Mouse (Mus musculus): ENCODE data around the gene Yju2. TPM values are rescaled to one million over a fixed set of nuclear protein-coding genes. Genes with fewer than 3 reads are reported as not detected.
"Not testable (repeated sequence)": the region's sequence is repeated elsewhere in the genome, so short reads cannot be mapped to it uniquely, and the experiment has no call there.

Gene Yju2
- total and polyA plus RNA-seq, 2 experiments = 3.4 to 3.6 TPM

GRCm38 (mm10) chr17:55944866-55945682, 13.8 kb upstream of the Yju2 start:
- WGBS = under 1% methylated on average over 56 of the region's 56 CpGs
- not testable (repeated sequence) for H3K27me3 ChIP-seq (ENCODE audit: control insufficient read depth, insufficient read depth, low read length); H3K79me2 ChIP-seq (ENCODE audit: control insufficient read depth, insufficient read depth, low read length); H3K4me1 ChIP-seq (ENCODE audit: control insufficient read depth, insufficient read depth, low read length)
- H3K36me3 ChIP-seq (ENCODE audit: control insufficient read depth, insufficient read depth, low read length) = peaks cover 11% of the 10 kb centered on the region
- peak overlapping the region; percentile 81 for H3K27ac ChIP-seq (replicated peaks; ENCODE audit: insufficient read depth, low read depth, low read length)
- DNase-seq (ENCODE audit: extremely low read depth, low read depth, low spot score) = peak; percentile 83
- TF ChIP-seq POLR2A (IDR thresholded peaks at IDR 0.05; ENCODE audit: extremely low read depth, insufficient read depth, low read length) = peak; percentile 80
- peak overlapping the region; percentile 79 for H3K9ac ChIP-seq (ENCODE audit: low read depth, low read length)
- peak overlapping the region; percentile 57 for H3K4me3 ChIP-seq (ENCODE audit: insufficient read depth, low read depth, low read length)

DNA sequence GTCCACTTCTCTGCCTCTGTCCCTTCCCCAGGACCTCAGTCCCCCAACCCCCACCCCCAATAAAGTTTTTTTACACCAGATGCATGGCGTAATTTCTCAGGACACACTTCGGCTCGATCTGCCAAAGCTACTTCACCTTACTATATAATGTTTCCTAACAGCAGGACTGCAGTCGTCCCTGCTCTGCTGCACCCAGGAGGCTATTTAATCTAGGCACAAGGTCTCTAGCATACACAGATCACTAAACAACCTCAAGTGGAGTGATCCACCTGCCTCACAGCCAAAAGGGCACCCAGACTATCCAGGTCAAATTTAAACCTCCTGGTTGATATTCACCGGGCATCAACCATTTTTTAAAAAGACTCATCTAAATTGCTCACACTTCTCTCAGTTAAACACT, 13.2 kb upstream of the Yju2 start:
- Histone ChIP-seq H3K27me3 (ENCODE audit: control insufficient read depth, insufficient read depth, low read length) (no peaks in the 10 kb centered on the region), H3K36me3 (ENCODE audit: control insufficient read depth, insufficient read depth, low read length) (peaks cover 9% of the 10 kb centered on the region), H3K27ac (replicated peaks; ENCODE audit: insufficient read depth, low read depth, low read length) (peak overlapping the region; percentile 43), H3K79me2 (ENCODE audit: control insufficient read depth, insufficient read depth, low read length) (no peaks in the 10 kb centered on the region; the same call in 1 of the 2 replicates), H3K4me3 (ENCODE audit: insufficient read depth, low read depth, low read length) (peak overlapping the region; percentile 57; the same call in 1 of the 2 replicates), H3K9ac (ENCODE audit: low read depth, low read length) (peak overlapping the region; percentile 44), H3K4me1 (ENCODE audit: control insufficient read depth, insufficient read depth, low read length) (peaks cover 1% of the 10 kb centered on the region; the same call in 1 of the 2 replicates)
- TF ChIP-seq CTCF (IDR thresholded peaks at IDR 0.05; ENCODE audit: low read depth, low read length) (no peak), POLR2A (IDR thresholded peaks at IDR 0.05; ENCODE audit: extremely low read depth, insufficient read depth, low read length) (no peak)
- WGBS = 10% methylated on average over 5 of the region's 5 CpGs
- peak; percentile 35 for DNase-seq (ENCODE audit: extremely low read depth, low read depth, low spot score)

DNA sequence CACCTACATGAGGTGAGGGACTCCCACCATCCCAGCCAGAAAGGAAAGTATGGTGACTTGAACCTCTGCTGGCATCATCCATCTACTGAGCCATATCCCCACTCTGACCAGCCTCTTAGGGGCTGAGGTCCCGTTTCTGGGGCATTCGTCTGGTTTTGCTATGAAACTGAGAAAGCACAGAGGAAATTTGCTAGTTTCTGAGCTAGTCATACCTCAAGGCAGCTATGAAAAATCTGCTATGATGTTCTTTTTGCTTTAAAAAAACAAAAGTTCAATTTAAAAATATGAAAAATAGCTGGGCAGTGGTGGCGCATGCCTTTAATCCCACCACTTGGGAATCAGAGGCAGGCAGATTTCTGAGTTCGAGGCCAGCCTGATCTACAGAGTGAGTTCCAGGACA, 10.3 kb upstream of the Yju2 start:
- Histone ChIP-seq H3K27me3 (ENCODE audit: control insufficient read depth, insufficient read depth, low read length) (no peaks in the 10 kb centered on the region), H3K4me3 (ENCODE audit: insufficient read depth, low read depth, low read length) (no peak overlapping the region), H3K27ac (replicated peaks; ENCODE audit: insufficient read depth, low read depth, low read length) (no peak overlapping the region), H3K79me2 (ENCODE audit: control insufficient read depth, insufficient read depth, low read length) (no peaks in the 10 kb centered on the region; the same call in 1 of the 2 replicates), H3K4me1 (ENCODE audit: control insufficient read depth, insufficient read depth, low read length) (peaks cover 1% of the 10 kb centered on the region; the same call in 1 of the 2 replicates), H3K9ac (ENCODE audit: low read depth, low read length) (no peak overlapping the region), H3K36me3 (ENCODE audit: control insufficient read depth, insufficient read depth, low read length) (no peaks in the 10 kb centered on the region)
- DNase-seq (ENCODE audit: extremely low read depth, low read depth, low spot score) = no peak
- TF ChIP-seq POLR2A (IDR thresholded peaks at IDR 0.05; ENCODE audit: extremely low read depth, insufficient read depth, low read length) (no peak), CTCF (IDR thresholded peaks at IDR 0.05; ENCODE audit: low read depth, low read length) (no peak)
- WGBS = 93% methylated on average over 4 of the region's 4 CpGs

DNA sequence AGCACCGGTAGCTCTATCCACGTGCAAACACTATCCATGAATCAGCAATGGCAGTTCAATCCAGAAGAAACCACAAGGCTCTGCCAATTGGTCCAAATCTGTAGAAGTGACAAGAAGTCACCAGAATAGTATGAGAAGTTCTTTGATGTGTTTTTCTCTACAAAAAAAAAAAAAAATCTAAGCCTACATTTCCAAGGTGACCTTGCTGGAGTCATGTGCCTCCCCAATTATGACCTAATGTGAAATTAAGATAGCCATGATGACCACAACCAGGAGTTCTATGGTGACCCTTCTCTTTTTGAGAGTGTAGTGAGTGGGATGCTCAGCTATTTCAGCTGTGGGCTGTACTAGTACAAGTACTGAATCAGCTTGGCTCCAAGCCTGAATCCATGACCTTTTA, 9.5 kb upstream of the Yju2 start, which contains the start of gene Zfp119b:
Zfp119b (minus strand) TSS at position 101 of the 400 bp plus-strand sequence.
- Histone ChIP-seq H3K4me3 (ENCODE audit: insufficient read depth, low read depth, low read length) (no peak within 1 kb of the TSS), H3K79me2 (ENCODE audit: control insufficient read depth, insufficient read depth, low read length) (no peaks in the 10 kb centered on the region), H3K27ac (replicated peaks; ENCODE audit: insufficient read depth, low read depth, low read length) (no peak within 1 kb of the TSS), H3K9ac (ENCODE audit: low read depth, low read length) (no peak within 1 kb of the TSS), H3K4me1 (ENCODE audit: control insufficient read depth, insufficient read depth, low read length) (no peaks in the 10 kb centered on the region), H3K27me3 (ENCODE audit: control insufficient read depth, insufficient read depth, low read length) (no peaks in the 10 kb centered on the region), H3K36me3 (ENCODE audit: control insufficient read depth, insufficient read depth, low read length) (no peaks in the 10 kb centered on the region)
- WGBS = 94% methylated on average over 2 of the region's 2 CpGs
- no peak for TF ChIP-seq CTCF (IDR thresholded peaks at IDR 0.05; ENCODE audit: low read depth, low read length)
- no peak for TF ChIP-seq POLR2A (IDR thresholded peaks at IDR 0.05; ENCODE audit: extremely low read depth, insufficient read depth, low read length)
- no peak for DNase-seq (ENCODE audit: extremely low read depth, low read depth, low spot score)

- DNase-seq (ENCODE audit: extremely low read depth, low read depth, low spot score) = no peak
- Histone ChIP-seq H3K4me1 (ENCODE audit: control insufficient read depth, insufficient read depth, low read length) (no peaks in the 10 kb centered on the region), H3K4me3 (ENCODE audit: insufficient read depth, low read depth, low read length) (no peak overlapping the region), H3K79me2 (ENCODE audit: control insufficient read depth, insufficient read depth, low read length) (no peaks in the 10 kb centered on the region), H3K9ac (ENCODE audit: low read depth, low read length) (no peak overlapping the region), H3K27ac (replicated peaks; ENCODE audit: insufficient read depth, low read depth, low read length) (no peak overlapping the region), H3K27me3 (ENCODE audit: control insufficient read depth, insufficient read depth, low read length) (no peaks in the 10 kb centered on the region), H3K36me3 (ENCODE audit: control insufficient read depth, insufficient read depth, low read length) (no peaks in the 10 kb centered on the region)
- 78% methylated on average over 9 of the region's 9 CpGs for WGBS
- no peak for TF ChIP-seq CTCF (IDR thresholded peaks at IDR 0.05; ENCODE audit: low read depth, low read length)
- TF ChIP-seq POLR2A (IDR thresholded peaks at IDR 0.05; ENCODE audit: extremely low read depth, insufficient read depth, low read length) = no peak
Measured at GRCm38 (mm10) chr17:55950601-55951000, 8.3 kb upstream of the Yju2 start.

DNA sequence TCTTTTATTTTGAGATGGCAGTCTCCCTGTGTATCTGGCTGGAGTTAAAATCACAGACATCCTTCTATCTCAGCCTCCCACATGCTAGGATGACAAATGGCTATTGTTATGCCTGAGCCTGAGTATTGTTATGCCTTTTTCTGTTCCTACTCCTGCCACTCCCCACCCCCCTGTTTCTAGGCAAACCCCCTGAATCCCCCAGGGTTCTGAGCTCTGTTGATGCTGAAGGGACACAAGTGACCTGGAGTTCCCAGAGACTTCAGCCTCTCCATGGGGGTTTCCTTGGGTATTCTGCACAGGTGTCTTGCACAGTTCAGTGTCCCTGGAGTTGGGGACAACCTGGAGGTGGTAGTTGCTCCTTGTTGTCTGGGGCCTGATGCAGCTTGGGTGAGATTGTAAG, 6.9 kb upstream of the Yju2 start:
- no peak overlapping the region for H3K9ac ChIP-seq (ENCODE audit: low read depth, low read length)
- DNase-seq (ENCODE audit: extremely low read depth, low read depth, low spot score) = no peak
- H3K27ac ChIP-seq (replicated peaks; ENCODE audit: insufficient read depth, low read depth, low read length) = no peak overlapping the region
- TF ChIP-seq POLR2A (IDR thresholded peaks at IDR 0.05; ENCODE audit: extremely low read depth, insufficient read depth, low read length) = no peak
- no peak for TF ChIP-seq CTCF (IDR thresholded peaks at IDR 0.05; ENCODE audit: low read depth, low read length)
- no peaks in the 10 kb centered on the region for H3K79me2 ChIP-seq (ENCODE audit: control insufficient read depth, insufficient read depth, low read length)
- H3K4me1 ChIP-seq (ENCODE audit: control insufficient read depth, insufficient read depth, low read length) = 0 out of 2 replicates have a peak, but pooled peaks cover 2% of the 10 kb centered on the region
- H3K4me3 ChIP-seq (ENCODE audit: insufficient read depth, low read depth, low read length) = no peak overlapping the region
- no peaks in the 10 kb centered on the region for H3K27me3 ChIP-seq (ENCODE audit: control insufficient read depth, insufficient read depth, low read length)
- H3K36me3 ChIP-seq (ENCODE audit: control insufficient read depth, insufficient read depth, low read length) = no peaks in the 10 kb centered on the region

Data from liver, adult 2 months (tissue).